Mouse (Mus musculus) left cerebral cortex, adult 2 months (tissue): ENCODE measurements around the gene Ssh2. TPM values are rescaled to one million over a fixed set of nuclear protein-coding genes. Genes with fewer than 3 reads are reported as not detected.

ENCODE experiments used
- DNase-seq, 2 experiments: peaks; one replicate each; pipeline ENCODE4 v3.0.0; 2021 to 2022; ENCODE audit warnings: low spot score in 2 of 2, mixed read lengths in 1 of 2; ENCODE audit errors: extremely low spot score in 1 of 2
- H3K27ac ChIP-seq: fragments of 200-600 bp; 2 replicates; pipeline ENCODE4 v1.8.1; 2022
- H3K4me3 ChIP-seq: fragments of 200-600 bp; 2 replicates; pipeline ENCODE4 v1.8.1; 2022
- CTCF ChIP-seq: fragments of 200-600 bp; IDR thresholded peaks from 2 replicates; pipeline ENCODE4 v1.8.1; 2022; ENCODE audit warnings: antibody characterized with exemption, mild to moderate bottlenecking, moderate library complexity
- intact Hi-C: fragments of 180-260 bp; cut with DNase I; formaldehyde crosslinking; loops from one replicate; pipeline ENCODE4 v1.15.1; 2025
- total RNA-seq, 2 experiments: library from RNA; stranded (reverse); gene quantifications; 2 replicates each; pipeline ENCODE4 v1.2.3; 2021

Gene Ssh2
- total RNA-seq, 2 experiments from 2014 or later: 31.6 to 35.0 TPM

DNA sequence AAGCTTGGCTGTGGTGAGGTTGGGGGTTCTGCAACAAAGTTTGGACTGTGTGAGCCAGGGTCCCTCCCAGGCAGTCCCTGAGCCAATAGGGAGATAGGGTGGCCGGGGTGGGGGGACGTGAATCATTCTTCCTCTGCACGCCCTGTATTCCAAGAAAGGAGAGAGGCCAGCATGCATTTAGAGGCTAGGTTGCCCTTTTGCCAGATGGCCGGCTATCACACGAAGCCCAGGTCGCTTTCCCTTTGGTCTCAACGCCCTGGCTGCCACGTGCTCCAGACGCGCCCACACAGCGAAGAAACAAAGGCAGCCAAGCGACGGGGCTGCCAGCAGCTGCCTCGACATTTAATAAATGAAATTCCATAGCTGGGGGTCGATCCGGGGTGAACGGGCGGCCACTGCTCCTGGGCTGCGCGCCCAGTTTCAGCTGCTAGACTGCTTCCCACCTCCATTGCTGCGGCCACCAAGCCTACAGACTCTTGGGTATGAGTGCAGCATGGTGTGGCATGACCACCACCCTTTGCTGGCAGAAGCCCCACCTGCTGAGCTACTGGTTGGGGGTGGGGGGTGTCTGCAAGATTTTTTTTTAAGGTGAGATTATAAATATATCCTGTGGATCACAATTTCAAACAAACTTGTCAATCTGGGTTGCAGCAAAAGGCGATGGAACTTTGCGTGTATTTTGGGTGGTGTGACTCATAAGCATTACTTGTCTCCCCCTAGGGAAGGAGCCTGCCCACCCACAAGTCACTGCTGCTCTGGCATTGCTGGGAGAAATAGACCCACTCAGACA is 275.6 kb downstream of the Ssh2 start:
- intact Hi-C loops: loop anchor here (1.0 to 10.0 kb wide), 4 partner anchors 10 to 493 kb away; partner anchors contain the start of genes Phf12 and Taok1
- Histone ChIP-seq H3K27ac (peak overlapping the region; percentile 98), H3K4me3 (peak overlapping the region; percentile 80)
- no peak for TF ChIP-seq CTCF
- DNase-seq: peak; percentile 61

GRCm38 (mm10) chr11:77492311-77492871 is 276.3 kb downstream of the Ssh2 start:
- Histone ChIP-seq H3K27ac (peak overlapping the region; percentile 98), H3K4me3 (peak overlapping the region; percentile 80)
- intact Hi-C loops: loop anchor here (5.0 to 10.0 kb wide), 2 partner anchors 115 to 492 kb away; partner anchors contain the start of genes Phf12 and Taok1
- DNase-seq: no peak
- no peak for TF ChIP-seq CTCF

DNA sequence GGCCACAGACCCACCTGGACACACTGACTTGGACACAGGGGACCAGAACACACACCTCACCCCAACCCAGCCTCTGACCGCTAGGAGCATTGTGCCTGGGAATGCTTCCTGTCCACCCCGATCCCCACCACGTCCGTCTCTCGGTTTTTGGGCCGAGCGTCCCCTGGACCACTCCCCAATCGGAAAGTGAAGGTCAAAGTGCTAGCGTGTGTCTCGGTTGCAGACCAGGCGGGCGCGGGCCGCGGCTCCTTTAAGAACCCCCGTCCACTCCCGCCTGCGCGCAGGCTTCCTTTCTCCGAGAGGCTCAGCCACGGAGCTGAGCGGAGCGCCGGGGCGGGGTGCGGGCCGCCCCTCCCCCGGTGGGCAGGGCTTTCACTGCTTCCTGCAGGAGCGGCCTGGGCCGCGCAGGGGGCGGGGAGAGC is 276.8 kb downstream of the Ssh2 start:
- no peak; the same call in 1 of the 2 replicates for TF ChIP-seq CTCF
- Histone ChIP-seq H3K4me3 (peak overlapping the region; percentile 80), H3K27ac (peak overlapping the region; percentile 98)
- DNase-seq: peak; percentile 94 to 95
- intact Hi-C loops: loop anchor here (5.0 to 10.0 kb wide), 2 partner anchors 114 to 492 kb away; partner anchors contain the start of genes Phf12 and Taok1

DNA sequence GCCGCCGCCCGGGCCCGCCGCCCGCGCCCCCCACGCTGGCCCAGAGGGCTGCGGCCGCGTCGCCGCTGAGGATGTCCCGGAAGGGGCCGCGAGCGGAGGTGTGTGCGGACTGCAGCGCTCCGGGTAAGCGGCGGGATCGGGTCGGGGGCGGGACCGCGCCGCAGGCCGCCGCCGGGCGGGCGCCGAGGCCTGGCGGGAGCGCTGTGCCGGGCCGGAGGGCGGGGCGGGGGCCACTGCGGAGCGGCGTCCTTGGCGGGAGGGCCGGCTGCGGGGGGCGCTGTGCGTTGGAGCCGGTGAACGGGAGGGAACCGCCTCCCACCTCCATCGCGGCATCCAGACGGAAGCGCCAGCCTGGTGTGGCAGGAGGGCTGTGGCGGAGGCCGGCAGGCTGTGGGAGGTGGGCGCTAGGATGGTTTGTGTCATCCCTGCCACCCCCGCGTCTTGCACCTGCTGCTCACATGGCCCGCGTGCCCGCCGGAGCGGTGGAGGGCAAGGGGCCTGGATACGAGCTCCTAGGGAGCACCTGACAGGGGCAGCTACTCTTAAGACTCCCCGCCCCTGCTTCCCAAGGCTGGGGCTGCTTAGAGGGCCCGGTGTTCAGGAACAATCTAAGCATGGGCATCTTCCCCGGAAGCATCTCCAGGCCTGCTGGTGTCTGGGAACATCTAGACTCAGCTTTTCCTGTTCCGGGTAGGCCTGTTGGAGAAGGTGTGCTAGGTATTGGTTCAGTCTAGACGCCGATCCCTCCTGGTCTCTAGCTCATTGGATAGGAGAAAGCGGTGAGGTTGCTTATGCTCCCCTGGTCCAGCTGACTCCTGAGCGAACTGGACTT is 277.6 kb downstream of the Ssh2 start, which contains the start of gene Git1:
Gene Git1, plus strand, starts transcription at position 51 of the 832 bp plus-strand sequence.
- H3K4me3 ChIP-seq: peak within 1 kb of the TSS; percentile 80
- peak; percentile 67 to 73 for DNase-seq
- peak within 1 kb of the TSS; percentile 98 for H3K27ac ChIP-seq
- TF ChIP-seq CTCF: no peak; the same call in 1 of the 2 replicates
- intact Hi-C loops: loop anchor here (5.0 to 10.0 kb wide), 2 partner anchors 114 to 491 kb away; partner anchors contain the start of genes Phf12 and Taok1

GRCm38 (mm10) chr11:77494344-77494676 is 278.2 kb downstream of the Ssh2 start:
- DNase-seq: no peak
- intact Hi-C loops: loop anchor here (5.0 to 10.0 kb wide), 2 partner anchors 113 to 490 kb away; partner anchors contain the start of genes Phf12 and Taok1

DNA sequence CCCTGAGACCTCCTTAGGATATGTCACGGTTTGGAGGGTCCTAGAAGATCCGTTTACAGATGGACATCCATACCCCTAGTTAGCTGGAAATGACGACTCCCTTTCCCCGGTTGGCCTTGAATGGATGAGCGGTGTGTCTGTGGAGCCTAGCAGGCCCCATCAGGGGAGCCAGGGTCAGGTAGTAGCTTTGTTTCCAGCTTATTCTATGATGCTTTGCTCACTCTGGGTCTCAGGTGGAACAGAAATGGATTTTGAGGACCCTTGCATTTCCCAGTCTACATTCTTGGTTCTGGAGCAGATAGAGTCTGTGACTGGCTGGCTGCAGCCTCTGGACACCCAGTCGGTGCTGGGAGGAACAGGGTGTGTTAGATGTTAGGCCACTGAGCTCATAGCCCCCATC is 278.7 kb downstream of the Ssh2 start:
- peak overlapping the region; percentile 93 for H3K27ac ChIP-seq
- intact Hi-C loops: loop anchor here (5.0 to 10.0 kb wide), 2 partner anchors 113 to 490 kb away; partner anchors contain the start of genes Phf12 and Taok1
- TF ChIP-seq CTCF: no peak
- DNase-seq: no peak
- H3K4me3 ChIP-seq: peak overlapping the region; percentile 80

More at GRCm38 (mm10) chr11:77494344-77494676, 278.2 kb downstream of the Ssh2 start:
- Histone ChIP-seq H3K27ac (peak overlapping the region; percentile 93), H3K4me3 (peak overlapping the region; percentile 80)
- no peak for TF ChIP-seq CTCF

- Histone ChIP-seq H3K4me3 (no peak overlapping the region), H3K27ac (no peak overlapping the region)
- intact Hi-C loops: loop anchor here (10.0 kb wide), 1 partner anchor 489 kb away; the partner anchor contains the start of gene Phf12
- DNase-seq: no peak
- no peak for TF ChIP-seq CTCF
Measured at GRCm38 (mm10) chr11:77495507-77495906, 279.4 kb downstream of the Ssh2 start.

DNA sequence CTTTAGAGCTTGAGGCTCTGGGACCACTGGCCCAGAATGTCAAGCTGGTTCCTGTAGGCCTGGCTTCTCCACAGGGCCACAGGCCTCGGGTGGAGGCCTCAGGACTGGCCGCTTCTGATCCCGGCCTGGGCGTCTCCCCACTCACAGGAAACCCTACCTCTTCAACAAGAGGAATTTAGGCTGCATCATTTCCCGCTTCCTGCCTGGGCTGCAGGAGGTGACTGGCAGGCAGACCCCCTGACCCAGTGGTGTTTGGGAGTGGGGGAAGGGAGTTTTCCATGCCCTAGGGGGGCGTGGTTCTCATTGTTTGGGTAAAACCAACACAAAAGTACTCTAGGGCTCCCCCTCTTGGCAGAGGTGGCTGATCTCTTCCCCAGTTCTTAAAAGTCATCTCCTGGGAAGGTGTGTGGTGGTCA is 281.3 kb downstream of the Ssh2 start:
- peak overlapping the region; percentile 84 for H3K27ac ChIP-seq
- H3K4me3 ChIP-seq: no peak overlapping the region
- intact Hi-C loops: loop anchor here (10.0 kb wide), 1 partner anchor 487 kb away; the partner anchor contains the start of gene Phf12
- peak; percentile 60 for TF ChIP-seq CTCF
- no peak for DNase-seq

- no peak for DNase-seq
- H3K27ac ChIP-seq: peak overlapping the region; percentile 84
- intact Hi-C loops: loop anchor here (10.0 kb wide), 1 partner anchor 487 kb away; the partner anchor contains the start of gene Phf12
Measured at GRCm38 (mm10) chr11:77497851-77498250, 281.8 kb downstream of the Ssh2 start.

DNA sequence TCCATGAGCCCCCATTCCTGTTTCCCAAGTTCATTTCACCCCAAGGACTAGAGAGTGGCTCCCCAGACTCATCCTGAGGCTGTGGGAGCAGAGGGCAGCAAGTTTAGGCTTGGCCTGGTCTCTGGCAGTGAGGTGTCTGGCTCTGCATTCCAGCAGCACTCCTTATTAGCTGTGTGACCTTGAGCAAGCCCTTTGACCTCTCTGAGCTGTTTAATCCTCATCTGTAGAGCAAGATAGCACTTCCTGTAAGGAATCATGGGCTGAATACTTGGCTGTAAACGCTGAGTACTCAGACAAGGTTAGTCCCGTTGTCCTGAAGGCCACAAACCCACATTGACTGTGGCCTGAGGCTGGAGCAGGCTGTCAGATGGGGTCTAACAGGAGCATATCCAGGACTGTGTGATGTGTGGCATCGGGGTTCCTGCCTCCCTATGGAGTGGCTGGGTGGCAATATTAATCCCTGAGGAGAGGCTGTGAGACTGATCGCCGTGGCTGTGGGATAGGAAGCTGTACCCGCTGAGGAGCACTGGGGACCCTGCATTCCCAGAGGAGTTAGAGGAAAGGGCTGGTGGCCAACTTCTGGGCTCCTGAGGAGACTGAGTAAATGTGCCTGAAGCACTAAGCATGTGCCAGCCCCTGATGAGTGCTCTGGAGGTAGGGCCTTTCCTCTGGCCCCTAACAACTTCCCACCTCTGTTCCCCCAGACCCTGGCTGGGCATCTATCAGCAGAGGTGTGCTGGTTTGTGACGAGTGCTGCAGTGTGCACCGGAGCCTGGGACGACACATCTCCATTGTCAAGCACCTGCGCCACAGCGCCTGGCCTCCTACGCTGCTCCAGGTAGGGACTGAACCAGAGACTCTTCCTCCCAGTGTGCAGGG is 282.4 kb downstream of the Ssh2 start:
- no peak for DNase-seq
- no peak for TF ChIP-seq CTCF
- no peak overlapping the region for H3K4me3 ChIP-seq
- intact Hi-C loops: loop anchor here (10.0 kb wide), 1 partner anchor 486 kb away; the partner anchor contains the start of gene Phf12
- H3K27ac ChIP-seq: peak overlapping the region; percentile 84

More at GRCm38 (mm10) chr11:77497851-77498250, 281.8 kb downstream of the Ssh2 start:
- no peak for TF ChIP-seq CTCF
- H3K4me3 ChIP-seq: no peak overlapping the region
